Mouse (Mus musculus) embryonic facial prominence, embryonic 10.5 days (tissue): ENCODE results near the gene Fjx1. TPM values are rescaled to one million over a fixed set of nuclear protein-coding genes. Genes with fewer than 3 reads are reported as not detected.

Source experiments
- polyA plus RNA-seq: library from polyadenylated mRNA; unstranded; fragments of >200 nt; fragmentation: Nextera tagmentation; extraction: Ambion mirVana; gene quantifications from 2 replicates; pipeline ENCODE4 v1.2.1, GENCODE M21; 2016

The Fjx1 gene
- polyA plus RNA-seq, 1 experiment from 2014 or later: 9.9 TPM

Other genes starting within 250 kb of the Fjx1 start
- 23.7 and 24.1 TPM in 2 replicates for gene Trim44, start 44.7 kb downstream of the Fjx1 start, polyA plus RNA-seq
- gene Pamr1, start 97.5 kb upstream of the Fjx1 start, polyA plus RNA-seq: 0.44 and 0.64 TPM in 2 replicates
- gene Slc1a2, start 206.2 kb upstream of the Fjx1 start, polyA plus RNA-seq: 1.0 and 1.6 TPM in 2 replicates